Mouse (Mus musculus) adrenal gland (tissue): Measurements from ENCODE around the gene Bod1l.

Source experiments
- intact Hi-C: fragments of 180-260 bp; cut with DNase I; formaldehyde crosslinking; loops from one replicate; pipeline ENCODE4 v1.15.1; 2025
- long read RNA-seq, 2 experiments: library from polyadenylated mRNA; unstranded; transcript quantifications; one replicate each; pipeline ENCODE4 v2.0.0; 2020; ENCODE audit warnings: borderline replicate concordance in 1 of 2; ENCODE audit not compliant: insufficient replicate concordance in 1 of 2

Gene Bod1l
- long read RNA-seq, experiment 1, partial matches to known transcripts, result 68 of 77 reads
- long read RNA-seq, experiment 1, other reads (novel, unspliced or antisense), result 9 of 77 reads
- long read RNA-seq, experiment 2, partial matches to known transcripts, result 147 of 155 reads
- long read RNA-seq, experiment 2, other reads (novel, unspliced or antisense), result 8 of 155 reads

- intact Hi-C loops, result loop anchor here (5.0 kb wide), 1 partner anchor 52 kb away; no protein-coding TSS in a partner anchor
Observed at GRCm38 (mm10) chr5:41844147-41844529, at the start of gene Bod1l. TSS of gene Bod1l (minus strand) at chr5:41844315.

GRCm38 (mm10) chr5:41893351-41893750 lies 49.2 kb upstream of the Bod1l start:
- intact Hi-C loops, result no loop called here

- intact Hi-C loops, result no loop called here
Observed at GRCm38 (mm10) chr5:41890871-41891270, 46.8 kb upstream of the Bod1l start.

GRCm38 (mm10) chr5:41889245-41889849 lies 45.2 kb upstream of the Bod1l start:
- intact Hi-C loops, result loop anchor here (10.0 kb wide), 1 partner anchor 1505 kb away; no protein-coding TSS in a partner anchor

GRCm38 (mm10) chr5:41888834-41889233 lies 44.7 kb upstream of the Bod1l start:
- intact Hi-C loops, result loop anchor here (10.0 kb wide), 1 partner anchor 1506 kb away; no protein-coding TSS in a partner anchor

GRCm38 (mm10) chr5:41887738-41888137 lies 43.6 kb upstream of the Bod1l start:
- intact Hi-C loops, result loop anchor here (2.0 to 10.0 kb wide), 2 partner anchors 83 to 1507 kb away; no protein-coding TSS in a partner anchor

GRCm38 (mm10) chr5:41884563-41884962 lies 40.4 kb upstream of the Bod1l start:
- intact Hi-C loops, result loop anchor here (10.0 kb wide), 1 partner anchor 1510 kb away; no protein-coding TSS in a partner anchor

- intact Hi-C loops, result no loop called here
Observed at GRCm38 (mm10) chr5:41871164-41871563, 27.0 kb upstream of the Bod1l start.

GRCm38 (mm10) chr5:41855781-41856180 lies 11.7 kb upstream of the Bod1l start:
- intact Hi-C loops, result no loop called here

- intact Hi-C loops, result no loop called here
Observed at GRCm38 (mm10) chr5:41845558-41845937, 1.4 kb upstream of the Bod1l start.

- intact Hi-C loops, result loop anchor here (5.0 kb wide), 1 partner anchor 53 kb away; no protein-coding TSS in a partner anchor
Observed at GRCm38 (mm10) chr5:41844820-41845557, 874 bp upstream of the Bod1l start.

GRCm38 (mm10) chr5:41843419-41844146 lies 532 bp downstream of the Bod1l start:
- intact Hi-C loops, result loop anchor here (5.0 kb wide), 1 partner anchor 51 kb away; no protein-coding TSS in a partner anchor

- intact Hi-C loops, result loop anchor here (5.0 kb wide), 1 partner anchor 50 kb away; no protein-coding TSS in a partner anchor
Observed at GRCm38 (mm10) chr5:41842681-41843080, 1.4 kb downstream of the Bod1l start.

GRCm38 (mm10) chr5:41841735-41842134 lies 2.4 kb downstream of the Bod1l start:
- intact Hi-C loops, result loop anchor here (5.0 kb wide), 1 partner anchor 49 kb away; no protein-coding TSS in a partner anchor

GRCm38 (mm10) chr5:41830100-41830499 lies 14.0 kb downstream of the Bod1l start:
- intact Hi-C loops, result no loop called here

- intact Hi-C loops, result no loop called here
Observed at GRCm38 (mm10) chr5:41821158-41821557, 23.0 kb downstream of the Bod1l start.

- intact Hi-C loops, result no loop called here
Observed at GRCm38 (mm10) chr5:41820530-41820929, 23.6 kb downstream of the Bod1l start.

- intact Hi-C loops, result no loop called here
Observed at GRCm38 (mm10) chr5:41812516-41812915, 31.6 kb downstream of the Bod1l start.

GRCm38 (mm10) chr5:41811279-41811678 lies 32.8 kb downstream of the Bod1l start:
- intact Hi-C loops, result no loop called here

GRCm38 (mm10) chr5:41807383-41807782 lies 36.7 kb downstream of the Bod1l start:
- intact Hi-C loops, result no loop called here

GRCm38 (mm10) chr5:41806176-41806575 lies 37.9 kb downstream of the Bod1l start:
- intact Hi-C loops, result no loop called here
